Mouse (Mus musculus) CH12.LX (cell line): ENCODE results near the gene P2ry6. TPM values are rescaled to one million over a fixed set of nuclear protein-coding genes. Genes with fewer than 3 reads are reported as not detected.

Experiments
- DNase-seq: peaks from one replicate; pipeline ENCODE4 v3.0.0-alpha.2; 2013; ENCODE audit errors: extremely low read depth
- H3K27ac ChIP-seq: 2 replicates; pipeline ENCODE4 v1.5.1; 2012; ENCODE audit warnings: low read depth, mild to moderate bottlenecking, control low read depth, moderate library complexity; ENCODE audit not compliant: insufficient read depth
- H3K27me3 ChIP-seq: replicated peaks from 2 replicates; pipeline ENCODE3; 2012; ENCODE audit warnings: inconsistent platforms
- H3K36me3 ChIP-seq, 2 experiments: replicated peaks in 1 of 2; 2 replicates each; pipeline versions ENCODE3 to v1.6.1; 2012; ENCODE audit warnings: inconsistent platforms in 1 of 2, low read length in 1 of 2, mild to moderate bottlenecking in 1 of 2, mixed read lengths in 1 of 2, moderate library complexity in 1 of 2; ENCODE audit not compliant: control insufficient read depth in 1 of 2, insufficient read depth in 1 of 2
- H3K4me1 ChIP-seq, 2 experiments: 2 replicates each; pipeline ENCODE4 v1.6.1; 2012; ENCODE audit warnings: inconsistent platforms in 1 of 2, moderate library complexity in 1 of 2; ENCODE audit not compliant: insufficient read depth in 2 of 2, control insufficient read depth in 1 of 2
- H3K4me2 ChIP-seq: 2 replicates; pipeline ENCODE4 v1.6.1; 2012; ENCODE audit warnings: low read depth, mild to moderate bottlenecking, control low read depth; ENCODE audit not compliant: poor library complexity, insufficient read depth, severe bottlenecking
- H3K4me3 ChIP-seq, 3 experiments: fragments of 150-350 bp in 1 of 3; sonication (generic) in 1 of 3; replicated peaks in 1 of 3; 2 replicates each; pipeline versions ENCODE3 to v1.5.1; 2011 to 2012; ENCODE audit warnings: low read depth in 2 of 3, low read length in 2 of 3, mild to moderate bottlenecking in 2 of 3, moderate library complexity in 2 of 3, control low read depth in 1 of 3, improper control_type of control experiment in 1 of 3, inconsistent platforms in 1 of 3, mixed read lengths in 1 of 3; ENCODE audit not compliant: poor library complexity in 1 of 3
- H3K79me2 ChIP-seq: replicated peaks from 2 replicates; pipeline ENCODE4 v1.6.1; 2012; ENCODE audit warnings: mild to moderate bottlenecking, moderate library complexity; ENCODE audit not compliant: control insufficient read depth, poor library complexity, insufficient read depth, severe bottlenecking; ENCODE audit errors: extremely low read depth
- H3K9ac ChIP-seq: 2 replicates; pipeline ENCODE4 v1.6.1; 2012; ENCODE audit warnings: low read depth, mild to moderate bottlenecking, control low read depth, moderate library complexity; ENCODE audit not compliant: insufficient read depth
- H3K9me3 ChIP-seq: replicated peaks from 2 replicates; pipeline ENCODE3; 2012; ENCODE audit warnings: low read length, inconsistent platforms, mixed read lengths
- CHD2 ChIP-seq: IDR thresholded peaks from 2 replicates; pipeline ENCODE4 v1.6.1; 2011; ENCODE audit warnings: low read length, improper control_type of control experiment
- CTCF ChIP-seq, 2 experiments: IDR thresholded peaks in 1 of 2; conservative IDR thresholded peaks in 1 of 2; 2 replicates each; pipeline ENCODE4 v1.5.1; 2011 to 2012; ENCODE audit warnings: low read depth in 2 of 2, low read length in 2 of 2, improper control_type of control experiment in 1 of 2, inconsistent platforms in 1 of 2, mild to moderate bottlenecking in 1 of 2, moderate library complexity in 1 of 2
- E2F4 ChIP-seq: IDR thresholded peaks from 2 replicates; pipeline ENCODE4 v1.6.1; 2011; ENCODE audit warnings: low read depth, low read length, improper control_type of control experiment; ENCODE audit not compliant: insufficient replicate concordance
- ELF1 ChIP-seq: IDR thresholded peaks from 2 replicates; pipeline ENCODE4 v1.6.1; 2014; ENCODE audit warnings: low read depth, mild to moderate bottlenecking, inconsistent platforms, low read length, improper control_type of control experiment
- EP300 ChIP-seq: IDR thresholded peaks from 2 replicates; pipeline ENCODE4 v1.6.1; 2011; ENCODE audit warnings: low read length, improper control_type of control experiment
- ETS1 ChIP-seq: conservative IDR thresholded peaks from 2 replicates; pipeline ENCODE4 v1.6.1; 2012; ENCODE audit warnings: low read depth, mild to moderate bottlenecking, inconsistent platforms, low read length, improper control_type of control experiment, moderate library complexity
- GABPA ChIP-seq: IDR thresholded peaks from 2 replicates; pipeline ENCODE4 v1.6.1; 2012; ENCODE audit warnings: low read depth, low read length, improper control_type of control experiment, inconsistent platforms; ENCODE audit not compliant: insufficient replicate concordance
- HCFC1 ChIP-seq: IDR thresholded peaks from 2 replicates; pipeline ENCODE4 v1.6.1; 2012; ENCODE audit warnings: low read depth, mild to moderate bottlenecking, inconsistent platforms, low read length, improper control_type of control experiment
- IRF4 ChIP-seq: IDR thresholded peaks from 2 replicates; pipeline ENCODE4 v1.6.1; 2014; ENCODE audit warnings: low read depth, mild to moderate bottlenecking, inconsistent platforms, low read length, improper control_type of control experiment
- KAT2A ChIP-seq: IDR thresholded peaks from 2 replicates; pipeline ENCODE4 v1.6.1; 2012; ENCODE audit warnings: low read length, improper control_type of control experiment, inconsistent platforms; ENCODE audit not compliant: insufficient replicate concordance
- MAFK ChIP-seq: IDR thresholded peaks from 2 replicates; pipeline ENCODE4 v1.6.1; 2011; ENCODE audit warnings: low read length, improper control_type of control experiment; ENCODE audit not compliant: insufficient replicate concordance
- MAX ChIP-seq: IDR thresholded peaks from 2 replicates; pipeline ENCODE4 v1.6.1; 2011; ENCODE audit warnings: low read length, improper control_type of control experiment
- MAZ ChIP-seq: IDR thresholded peaks from 2 replicates; pipeline ENCODE4 v1.6.1; 2012; ENCODE audit warnings: low read depth, mild to moderate bottlenecking, inconsistent platforms, low read length, improper control_type of control experiment, moderate library complexity
- MEF2A ChIP-seq: IDR thresholded peaks from 2 replicates; pipeline ENCODE4 v1.6.1; 2014; ENCODE audit warnings: low read depth, mild to moderate bottlenecking, inconsistent platforms, low read length, improper control_type of control experiment, borderline replicate concordance
- MXI1 ChIP-seq: IDR thresholded peaks from 2 replicates; pipeline ENCODE4 v1.6.1; 2011; ENCODE audit warnings: mild to moderate bottlenecking, low read depth, low read length, improper control_type of control experiment
- MYC ChIP-seq: IDR thresholded peaks from 2 replicates; pipeline ENCODE4 v1.6.1; 2011; ENCODE audit warnings: low read depth, mild to moderate bottlenecking, improper control_type of control experiment, low read length
- NELFE ChIP-seq: IDR thresholded peaks from 2 replicates; pipeline ENCODE4 v1.6.1; 2011; ENCODE audit warnings: low read depth, low read length, improper control_type of control experiment
- NRF1 ChIP-seq: IDR thresholded peaks from 2 replicates; pipeline ENCODE4 v1.6.1; 2014; ENCODE audit warnings: low read depth, mild to moderate bottlenecking, inconsistent platforms, low read length, improper control_type of control experiment, moderate library complexity
- PAX5 ChIP-seq: IDR thresholded peaks from 2 replicates; pipeline ENCODE4 v1.6.1; 2012; ENCODE audit warnings: low read length, inconsistent platforms, mixed read lengths
- RAD21 ChIP-seq: IDR thresholded peaks from 2 replicates; pipeline ENCODE4 v1.6.1; 2011; ENCODE audit warnings: low read depth, mild to moderate bottlenecking, low read length, improper control_type of control experiment, moderate library complexity
- SIN3A ChIP-seq: IDR thresholded peaks from 2 replicates; pipeline ENCODE4 v1.6.1; 2012; ENCODE audit warnings: low read length, improper control_type of control experiment, inconsistent platforms
- SMC3 ChIP-seq: IDR thresholded peaks from 2 replicates; pipeline ENCODE4 v1.6.1; 2011; ENCODE audit warnings: low read depth, low read length, improper control_type of control experiment
- TBP ChIP-seq: conservative IDR thresholded peaks from 2 replicates; pipeline ENCODE4 v1.6.1; 2011; ENCODE audit warnings: low read depth, low read length, improper control_type of control experiment
- TCF12 ChIP-seq: IDR thresholded peaks from 2 replicates; pipeline ENCODE4 v1.6.1; 2014; ENCODE audit warnings: low read depth, mild to moderate bottlenecking, inconsistent platforms, low read length, improper control_type of control experiment
- USF1 ChIP-seq: IDR thresholded peaks from 2 replicates; pipeline ENCODE4 v1.6.1; 2014; ENCODE audit warnings: low read depth, mild to moderate bottlenecking, inconsistent platforms, low read length, improper control_type of control experiment
- ZC3H11A ChIP-seq: IDR thresholded peaks from 2 replicates; pipeline ENCODE4 v1.6.1; 2012; ENCODE audit warnings: low read depth, mild to moderate bottlenecking, inconsistent platforms, low read length, improper control_type of control experiment
- ZMIZ1 ChIP-seq: IDR thresholded peaks from 2 replicates; pipeline ENCODE4 v1.6.1; 2012; ENCODE audit warnings: low read depth, mild to moderate bottlenecking, inconsistent platforms, low read length, improper control_type of control experiment
- ZNF384 ChIP-seq: IDR thresholded peaks from 2 replicates; pipeline ENCODE4 v1.6.1; 2012; ENCODE audit warnings: low read depth, low read length, improper control_type of control experiment, inconsistent platforms
- dilution Hi-C: fragments of 300-500 bp; cut with MboI; formaldehyde crosslinking; loops from 2 replicates; pipeline ENCODE4 v1.14.3; 2020; ENCODE audit warnings: low sequenced_read_pairs; ENCODE audit not compliant: extremely low pct_unique_long_range_greater_than_20kb, extremely low pct_ligation_motif_present
- in situ Hi-C: fragments of 300-500 bp; cut with MboI; formaldehyde crosslinking; loops from 3 replicates; pipeline ENCODE4 v1.14.3; 2019; ENCODE audit warnings: low sequenced_read_pairs, low pct_ligation_motif_present, low pct_unique_long_range_greater_than_20kb, mixed read lengths
- polyA plus RNA-seq: library from polyadenylated mRNA; unstranded; fragments of >175 nt; gene quantifications from 2 replicates; pipeline ENCODE4 v1.2.1, GENCODE M21; 2012; ENCODE audit warnings: low read depth; ENCODE audit not compliant: insufficient read length
- total RNA-seq, 2 experiments: library from RNA; depleted of rRNA; stranded (reverse); fragments of 300-350 nt in 1 of 2; fragments of >200 nt in 1 of 2; gene quantifications; 2 replicates each; pipeline ENCODE4 v1.2.3; 2012 to 2014

P2ry6 gene
- total and polyA plus RNA-seq, 3 experiments: 0.17 to 1.5 TPM; not detected in 1

- Histone ChIP-seq H3K4me2 (no peak overlapping the region), H3K9ac (peak overlapping the region; percentile 37; the same call in 1 of the 2 replicates), H3K4me3 (peak overlapping the region in 1 of 3 experiments; percentile 6), H3K4me1 (peaks cover 14 to 28% of the 10 kb centered on the region in 2 experiments), H3K79me2 (no peaks in the 10 kb centered on the region), H3K27me3 (no peaks in the 10 kb centered on the region), H3K36me3 (no peaks in the 10 kb centered on the region), H3K9me3 (no peaks in the 10 kb centered on the region), H3K27ac (peak overlapping the region; percentile 73)
- dilution Hi-C loops (no loop called here), in situ Hi-C loops (no loop called here)
- no peak for TF ChIP-seq SIN3A
- TF ChIP-seq TBP: no peak
- 0 out of 2 replicates have a peak, but pooled peaks have one; percentile 31 for TF ChIP-seq IRF4
- no peak for TF ChIP-seq ZMIZ1
- no peak for TF ChIP-seq E2F4
- no peak for TF ChIP-seq MAFK
- no peak for TF ChIP-seq ZNF384
- TF ChIP-seq MXI1: no peak
- 0 out of 2 replicates have a peak, but pooled peaks have one; percentile 27 for TF ChIP-seq MYC
- DNase-seq: peak; percentile 53
Observed at GRCm38 (mm10) chr7:100944306-100944705, 30.1 kb downstream of the P2ry6 start.

GRCm38 (mm10) chr7:100942789-100943615 lies 31.4 kb downstream of the P2ry6 start:
- H3K79me2 ChIP-seq: no peaks in the 10 kb centered on the region
- no peak overlapping the region for H3K4me3 ChIP-seq
- no peaks in the 10 kb centered on the region for H3K36me3 ChIP-seq
- no peaks in the 10 kb centered on the region for H3K9me3 ChIP-seq
- H3K27me3 ChIP-seq: no peaks in the 10 kb centered on the region
- no peak overlapping the region for H3K4me2 ChIP-seq
- peak; percentile 90 for DNase-seq
- TF ChIP-seq USF1 (no peak), EP300 (no peak; the same call in 1 of the 2 replicates), SIN3A (0 out of 2 replicates have a peak, but pooled peaks have one; percentile 44), TCF12 (peak; percentile 50; the same call in 1 of the 2 replicates), SMC3 (peak; percentile 91), NRF1 (peak; percentile 63), KAT2A (no peak), ZC3H11A (peak; percentile 79), MAZ (peak; percentile 74), ELF1 (0 out of 2 replicates have a peak, but pooled peaks have one; percentile 28), CTCF (conservative IDR thresholded peaks at IDR 0.05 in 1 of 2, IDR thresholded peaks at IDR 0.05 in 1 of 2; ENCODE audit: low read depth in 2 of 2, low read length in 2 of 2) (peak; percentile 88 to 95), CHD2 (no peak; the same call in 1 of the 2 replicates), ETS1 (no peak), MEF2A (peak; percentile 69; the same call in 1 of the 2 replicates), GABPA (no peak), PAX5 (no peak), MAX (peak; percentile 87), IRF4 (peak; percentile 74), RAD21 (peak; percentile 99), HCFC1 (peak; percentile 44), NELFE (peak; percentile 70), MYC (peak; percentile 90), MXI1 (peak; percentile 61; the same call in 1 of the 2 replicates), ZNF384 (0 out of 2 replicates have a peak, but pooled peaks have one; percentile 26)
- dilution Hi-C loops: no loop called here
- H3K9ac ChIP-seq: peak overlapping the region; percentile 37
- H3K4me1 ChIP-seq: peaks cover 19 to 31% of the 10 kb centered on the region in 2 experiments
- H3K27ac ChIP-seq: peak overlapping the region; percentile 73
- in situ Hi-C loops: no loop called here
